Mouse (Mus musculus) large intestine, adult 2 months (tissue): ENCODE results near the gene Uggt2. TPM values are rescaled to one million over a fixed set of nuclear protein-coding genes. Genes with fewer than 3 reads are reported as not detected.
"Not testable (repeated sequence)": the region's sequence is repeated elsewhere in the genome, so short reads cannot be mapped to it uniquely, and the experiment has no call there.

Experiments used
- DNase-seq: peaks from one replicate; pipeline ENCODE4 v3.0.0-alpha.2; 2012; ENCODE audit warnings: low read depth, low spot score
- WGBS: fragments of 180-500 bp; shearing (Covaris S2); methylation state at CpG from one replicate; pipeline ENCODE4 v1.1.7; 2018; 5-methylcytosine and 5-hydroxymethylcytosine counted together
- polyA plus RNA-seq: library from polyadenylated mRNA; depleted of rRNA; stranded (reverse); fragments of >200 nt; gene quantifications from 2 replicates; pipeline ENCODE4 v1.2.3, GENCODE M21; 2012

The Uggt2 gene
- polyA plus RNA-seq, 1 experiment: 0.79 TPM

GRCm38 (mm10) chr14:118984161-118984560, 115.1 kb downstream of the Uggt2 start:
- DNase-seq: no peak
- WGBS: 75% methylated on average over 4 of the region's 4 CpGs

DNA sequence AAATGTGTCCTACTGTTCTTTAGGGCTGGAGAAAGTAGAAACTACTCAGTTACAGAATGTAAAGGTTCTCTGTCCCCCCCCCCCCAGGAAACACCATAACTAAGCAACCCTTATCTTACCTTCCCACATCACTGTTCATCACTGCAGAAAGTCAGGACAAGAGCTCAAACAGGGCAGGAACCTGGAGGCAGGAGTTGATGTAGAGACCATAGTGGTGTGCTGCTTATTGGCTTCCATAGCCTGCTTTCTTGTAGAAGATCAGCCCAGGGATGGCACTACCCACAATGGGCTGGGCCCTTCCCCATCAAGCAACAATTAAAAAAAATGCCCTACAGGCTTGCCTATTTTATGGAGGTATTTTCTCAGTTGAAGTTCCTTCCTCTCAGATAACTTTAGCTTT, 115.8 kb downstream of the Uggt2 start:
- DNase-seq: no peak

GRCm38 (mm10) chr14:118982429-118983045, 116.7 kb downstream of the Uggt2 start:
- 63% methylated on average over 11 of the region's 11 CpGs for WGBS
- DNase-seq: not testable (repeated sequence)

DNA sequence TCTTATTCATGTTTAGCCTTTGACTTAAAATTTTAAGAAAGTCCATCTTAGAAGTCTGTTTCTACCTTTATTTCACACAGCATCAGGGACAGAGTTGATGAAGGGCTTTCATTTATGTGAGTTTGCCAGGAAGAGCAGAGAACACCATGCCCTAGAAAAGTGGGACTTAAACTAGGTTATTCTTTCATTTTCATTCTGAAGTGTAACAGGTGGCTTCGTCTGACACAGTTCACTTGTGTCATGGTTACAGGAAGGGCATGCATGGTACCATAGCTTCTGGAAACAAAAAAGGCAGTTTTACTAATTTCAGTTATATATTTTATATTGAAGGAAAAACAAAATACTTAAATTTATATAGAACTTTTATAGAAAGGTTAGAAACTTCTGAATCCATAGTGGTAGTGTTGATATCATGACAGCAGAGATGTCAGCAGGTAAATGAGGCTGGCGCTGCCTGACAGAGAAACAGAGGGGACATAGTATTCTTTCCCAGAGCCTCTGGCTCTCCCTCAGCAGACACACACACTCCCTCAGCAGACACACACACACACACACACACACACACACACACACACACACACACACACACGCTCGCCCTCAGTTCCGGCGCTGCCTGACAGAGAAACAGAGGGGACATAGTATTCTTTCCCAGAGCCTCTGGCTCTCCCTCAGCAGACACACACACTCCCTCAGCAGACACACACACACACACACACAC, 117.4 kb downstream of the Uggt2 start:
- not testable (repeated sequence) for DNase-seq
- 67% methylated on average over 6 of the region's 6 CpGs for WGBS

- no peak for DNase-seq
- 87% methylated on average over 8 of the region's 8 CpGs for WGBS
Observed at GRCm38 (mm10) chr14:118980890-118981289, 118.3 kb downstream of the Uggt2 start.

DNA sequence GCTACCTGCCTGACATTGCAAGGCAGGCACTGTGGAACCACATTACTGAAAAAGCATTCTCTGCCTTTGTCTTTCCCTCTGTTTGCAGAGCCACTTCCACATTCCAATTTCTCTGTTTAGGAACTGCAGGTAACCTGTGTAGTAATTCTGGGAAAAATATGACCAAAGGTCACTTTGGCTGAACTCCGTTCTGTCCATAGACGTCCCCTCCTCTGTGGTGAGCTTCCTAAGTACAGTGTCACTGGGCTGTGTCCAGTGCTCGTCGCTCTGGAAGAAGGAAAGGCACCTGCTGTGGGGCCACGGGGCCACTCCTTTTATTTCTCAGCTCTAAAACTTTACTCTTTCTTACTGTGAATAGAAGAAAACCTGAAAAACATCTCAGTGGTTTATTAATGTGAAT, 118.9 kb downstream of the Uggt2 start:
- DNase-seq: no peak
- WGBS: 47% methylated on average over 5 of the region's 5 CpGs

DNA sequence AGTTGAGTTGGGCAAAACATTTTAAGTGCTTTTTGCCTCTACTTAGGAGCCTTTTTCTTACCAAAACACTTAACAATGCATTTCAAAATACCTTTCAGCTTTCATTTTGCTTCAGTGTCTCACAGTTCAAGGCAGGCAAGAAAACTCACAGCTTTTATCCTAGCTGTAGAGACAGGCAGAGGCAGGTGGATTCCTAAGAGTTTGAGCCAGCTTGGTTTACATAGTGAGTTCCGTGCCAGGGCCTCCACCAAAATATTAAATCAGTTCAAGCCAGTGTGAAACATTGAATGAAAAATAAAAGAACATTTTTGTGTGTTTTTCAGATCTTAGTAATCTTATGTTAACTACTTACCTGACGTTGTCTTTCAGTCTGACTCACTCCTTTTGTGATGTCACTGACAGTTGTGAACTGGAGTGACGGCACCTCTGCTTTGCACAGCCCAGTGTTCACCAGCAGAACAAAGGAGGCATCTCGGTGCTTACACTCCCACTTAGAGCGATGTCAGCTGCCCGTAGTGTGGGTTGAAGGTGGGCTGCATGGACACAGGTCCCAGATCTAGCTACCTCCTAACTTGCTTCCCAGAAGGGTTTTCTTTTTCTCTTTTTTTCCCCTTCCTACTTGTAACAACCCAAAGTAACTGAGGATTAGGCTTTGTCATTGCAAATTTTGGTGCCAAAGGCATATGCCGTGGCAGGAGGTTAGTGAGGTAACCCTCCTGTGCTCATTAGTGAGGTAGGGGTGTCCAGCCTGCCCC, 119.5 kb downstream of the Uggt2 start:
- no peak for DNase-seq
- 90% methylated on average over 7 of the region's 7 CpGs for WGBS

GRCm38 (mm10) chr14:118977136-118977816, 122.0 kb downstream of the Uggt2 start:
- WGBS: 83% methylated on average over 8 of the region's 8 CpGs
- no peak for DNase-seq

DNA sequence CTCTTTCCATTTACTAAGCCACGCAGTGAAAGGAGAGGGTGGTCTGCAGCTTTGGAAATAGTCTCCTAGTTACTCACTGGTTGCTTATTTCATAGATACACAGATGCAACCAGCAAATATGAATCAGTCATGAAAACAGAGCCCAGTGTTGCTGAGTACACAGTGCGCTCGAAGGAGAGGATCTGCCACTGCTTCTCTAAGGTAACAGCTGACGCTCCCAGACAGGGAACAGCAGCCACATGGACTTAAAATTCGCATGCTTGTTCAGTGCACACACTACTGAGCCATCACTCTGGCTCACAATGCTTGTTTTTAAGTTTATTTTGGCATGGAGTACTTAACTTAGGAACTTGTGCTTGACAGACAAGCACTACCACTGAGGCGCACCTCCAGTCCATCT, 127.0 kb downstream of the Uggt2 start:
- DNase-seq: no peak
- WGBS: 92% methylated on average over 6 of the region's 6 CpGs

DNA sequence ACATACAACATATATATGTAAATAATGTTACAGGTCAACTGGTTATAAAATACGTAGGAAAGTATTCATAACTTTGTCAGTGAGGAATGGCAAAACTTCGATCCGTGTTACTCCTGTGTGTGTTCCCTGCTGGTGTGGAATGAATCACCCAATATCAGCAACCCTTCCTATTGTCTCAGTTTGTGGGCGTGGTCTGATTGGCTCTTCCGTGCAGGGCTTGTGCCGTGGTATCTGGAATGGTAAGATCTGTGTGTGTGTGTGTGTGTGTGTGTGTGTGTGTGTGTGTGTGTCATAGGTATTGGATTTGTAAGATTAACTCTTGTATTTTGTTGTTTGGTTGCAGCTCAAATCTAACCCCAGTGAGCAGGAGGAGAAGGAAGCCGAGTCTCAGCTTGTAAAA, 131.6 kb downstream of the Uggt2 start:
- 76% methylated on average over 7 of the region's 7 CpGs for WGBS
- no peak for DNase-seq

DNA sequence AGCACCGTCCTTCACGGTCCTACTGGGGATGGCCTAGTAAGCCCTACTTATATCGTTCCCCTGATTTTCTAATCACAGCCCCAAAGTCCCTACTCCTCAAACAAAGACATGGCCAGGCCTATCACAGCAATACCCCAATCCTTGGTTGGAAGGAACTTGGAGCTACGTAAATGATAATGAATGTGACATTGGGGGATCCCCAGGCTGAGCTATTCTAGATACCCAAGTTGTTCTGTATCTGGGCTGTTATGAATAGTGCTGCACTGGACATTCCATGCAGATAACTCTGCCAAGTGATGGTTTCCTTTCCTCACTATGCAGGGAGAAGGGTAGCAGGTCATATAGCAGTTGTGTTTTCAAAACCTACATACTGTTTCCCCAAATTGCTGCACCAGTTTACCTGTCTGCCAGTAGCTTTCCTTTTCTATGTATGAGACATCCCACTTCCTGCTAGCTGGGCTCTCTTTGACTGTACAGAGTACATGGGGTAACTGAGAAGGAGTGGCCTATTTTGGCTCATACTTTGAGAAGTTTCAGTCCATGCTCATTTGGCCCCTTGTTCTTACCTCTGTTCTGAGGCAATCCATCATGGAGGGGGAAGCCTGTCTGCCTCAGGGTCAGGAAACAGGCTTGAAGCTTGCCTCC, 133.8 kb downstream of the Uggt2 start:
- DNase-seq: no peak
- 95% methylated on average over 4 of the region's 4 CpGs for WGBS

- 98% methylated on average over 3 of the region's 3 CpGs for WGBS
- DNase-seq: no peak
Observed at GRCm38 (mm10) chr14:118958010-118958409, 141.2 kb downstream of the Uggt2 start.

DNA sequence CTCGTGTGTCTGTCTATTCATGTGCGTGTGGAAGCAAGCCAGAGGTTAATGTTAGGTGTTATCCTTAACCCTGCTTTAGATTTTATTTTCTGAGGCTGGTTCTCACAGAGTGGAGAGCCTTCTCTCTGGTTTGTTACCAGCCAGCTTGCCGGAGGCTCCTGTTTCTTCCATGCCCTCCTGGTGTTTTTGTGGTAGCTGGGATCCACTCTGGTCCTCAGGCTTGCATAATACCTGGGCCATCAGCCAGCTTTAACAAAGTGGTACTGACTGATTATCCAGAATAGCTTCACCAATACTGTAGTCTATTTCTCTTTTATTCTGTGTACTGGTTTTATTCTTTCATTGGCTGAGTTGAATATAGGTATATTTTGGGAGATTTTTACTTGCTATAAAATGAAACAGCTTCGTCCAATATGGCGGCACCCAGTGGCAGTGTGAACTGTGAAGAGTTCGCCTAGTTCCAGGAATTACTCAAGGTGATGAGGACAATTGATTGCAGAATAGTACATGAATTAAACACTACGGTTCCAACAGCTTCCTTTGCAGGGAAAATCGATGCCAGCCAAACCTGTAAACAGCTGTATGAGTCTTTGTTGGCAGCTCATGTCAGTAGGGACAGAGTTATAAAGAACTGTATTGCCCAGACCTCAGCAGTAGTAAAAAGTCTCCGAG, 147.2 kb downstream of the Uggt2 start:
- 92% methylated on average over 9 of the region's 9 CpGs for WGBS

GRCm38 (mm10) chr14:118948841-118949240, 150.4 kb downstream of the Uggt2 start:
- no peak for DNase-seq
- 66% methylated on average over 1 of the region's 1 CpGs for WGBS

More for the DNA sequence above, 147.2 kb downstream of the Uggt2 start:
- DNase-seq: no peak

DNA sequence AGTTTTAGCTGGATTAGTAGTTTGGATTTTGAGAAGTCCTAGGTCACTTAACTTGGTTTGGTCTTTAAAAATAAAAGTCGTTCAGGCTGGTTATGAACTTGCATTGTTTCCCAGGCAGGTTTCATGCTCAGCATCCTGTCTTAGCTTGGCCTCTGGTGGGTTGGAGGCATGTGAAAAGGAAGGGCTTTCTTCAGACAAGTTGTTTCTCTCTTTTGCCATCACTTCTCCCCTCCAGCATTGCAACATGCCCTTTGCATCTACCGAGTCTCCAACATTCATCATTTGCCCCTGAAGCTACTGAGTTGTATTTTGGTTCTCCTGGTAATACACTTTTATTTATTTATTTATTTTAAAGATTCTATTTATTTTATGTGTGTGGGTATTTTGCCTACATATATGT, 154.5 kb downstream of the Uggt2 start:
- DNase-seq: no peak
- WGBS: 75% methylated on average over 2 of the region's 2 CpGs

GRCm38 (mm10) chr14:118942076-118942475, 157.2 kb downstream of the Uggt2 start:
- DNase-seq: no peak
- WGBS: 65% methylated on average over 12 of the region's 12 CpGs

DNA sequence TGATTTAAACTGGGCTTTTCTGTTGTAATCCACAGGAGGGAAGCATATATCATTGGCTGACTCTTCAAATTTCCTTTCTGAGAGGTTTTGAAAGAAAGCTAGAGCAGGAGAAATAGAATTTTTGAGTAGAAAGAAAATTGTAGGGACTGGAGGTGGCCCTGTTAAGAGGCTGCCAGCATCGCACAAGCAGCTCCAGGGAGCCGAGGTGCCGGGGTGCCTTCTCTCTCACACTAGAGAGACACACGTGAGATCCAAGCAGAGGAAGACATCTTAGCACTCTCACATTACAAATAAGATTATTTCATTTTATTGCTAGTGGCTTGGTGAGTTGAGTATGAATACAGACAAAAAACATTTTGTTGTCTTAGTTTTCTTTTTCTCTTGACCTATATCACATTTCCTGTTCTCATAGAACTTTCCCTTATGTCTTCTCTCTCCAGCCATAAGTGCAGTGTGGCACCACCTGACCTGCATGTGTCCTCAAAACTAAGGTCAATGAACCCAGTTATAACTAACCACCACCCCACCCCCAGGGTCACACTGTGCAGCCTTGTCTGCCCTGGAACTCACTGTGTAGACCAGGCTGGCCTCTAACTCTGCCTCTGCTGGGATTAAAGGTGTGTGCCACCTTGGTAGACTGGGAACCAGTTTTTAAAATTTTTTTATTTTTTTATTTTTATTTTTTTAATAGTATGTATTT, 158.3 kb downstream of the Uggt2 start:
- no peak for DNase-seq
- 74% methylated on average over 4 of the region's 4 CpGs for WGBS

GRCm38 (mm10) chr14:118938551-118938950, 160.7 kb downstream of the Uggt2 start:
- under 1% methylated on average over 7 of the region's 7 CpGs for WGBS
- DNase-seq: no peak
